Mouse (Mus musculus) midbrain, embryonic 12.5 days (tissue): ENCODE results near the gene Fmr1nb. TPM values are rescaled to one million over a fixed set of nuclear protein-coding genes. Genes with fewer than 3 reads are reported as not detected.
"Not testable (repeated sequence)": the region's sequence is repeated elsewhere in the genome, so short reads cannot be mapped to it uniquely, and the experiment has no call there.

Experiments
- ATAC-seq: fragments of 200-750 bp; cut with Nextera tagmentation; 2 replicates; pipeline ENCODE4 v1.8.0; 2017; ENCODE audit warnings: low read depth, moderate TSS enrichment, moderate library complexity; ENCODE audit not compliant: low FRiP score
- H3K27ac ChIP-seq: fragments of 300-500 bp; sonication (generic); replicated peaks from 2 replicates; pipeline ENCODE4 v1.5.1; 2016; ENCODE audit warnings: mild to moderate bottlenecking
- H3K27me3 ChIP-seq: fragments of 300-500 bp; sonication (generic); 2 replicates; pipeline ENCODE4 v1.6.1; 2016; ENCODE audit warnings: mild to moderate bottlenecking
- H3K36me3 ChIP-seq: fragments of 300-500 bp; sonication (generic); 2 replicates; pipeline ENCODE4 v1.6.1; 2016
- H3K4me1 ChIP-seq: fragments of 300-500 bp; sonication (generic); 2 replicates; pipeline ENCODE4 v1.6.1; 2016
- H3K4me2 ChIP-seq: fragments of 300-500 bp; sonication (generic); replicated peaks from 2 replicates; pipeline ENCODE4 v1.6.1; 2016; ENCODE audit warnings: mild to moderate bottlenecking, moderate library complexity
- H3K4me3 ChIP-seq: fragments of 300-500 bp; sonication (generic); 2 replicates; pipeline ENCODE4 v1.5.1; 2016; ENCODE audit warnings: mild to moderate bottlenecking
- H3K9ac ChIP-seq: fragments of 300-500 bp; sonication (generic); replicated peaks from 2 replicates; pipeline ENCODE4 v1.6.1; 2016; ENCODE audit warnings: mild to moderate bottlenecking, moderate library complexity
- H3K9me3 ChIP-seq: fragments of 300-500 bp; sonication (generic); 2 replicates; pipeline ENCODE4 v1.6.1; 2016; ENCODE audit warnings: mild to moderate bottlenecking
- WGBS: fragments of 180-500 bp; shearing (Covaris S2); methylation state at CpG from one replicate; pipeline ENCODE4 v1.1.7; 2016; 5-methylcytosine and 5-hydroxymethylcytosine counted together
- polyA plus RNA-seq: library from polyadenylated mRNA; unstranded; fragments of >200 nt; fragmentation: Nextera tagmentation; extraction: Ambion mirVana; gene quantifications from 2 replicates; pipeline ENCODE4 v1.2.1, GENCODE M21; 2016

Fmr1nb gene
- polyA plus RNA-seq: 0.47 TPM in 1 of 2 replicates, not detected in the other

DNA sequence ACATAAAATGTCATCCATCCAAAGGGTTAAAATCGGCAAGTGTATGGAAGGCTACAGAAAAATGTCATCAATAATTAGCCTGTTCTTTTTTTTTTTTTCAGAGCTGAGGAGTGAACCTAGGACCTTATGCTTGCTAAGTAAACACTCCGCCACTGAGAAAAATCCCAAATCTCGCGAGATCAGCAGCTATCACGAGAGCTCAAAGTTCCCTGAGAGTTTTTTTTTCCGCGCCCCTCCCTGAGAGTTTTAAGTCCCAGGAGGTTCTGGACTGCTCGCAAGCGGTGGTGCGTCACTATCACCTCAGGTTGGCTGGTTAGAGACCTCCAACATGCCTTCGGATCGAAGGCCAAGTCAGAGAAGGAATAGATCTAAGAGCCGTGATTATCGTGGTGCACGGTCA, at the start of gene Fmr1nb:
Fmr1nb (plus strand) TSS at position 234 of the 400 bp plus-strand sequence.
- Histone ChIP-seq H3K27me3 (no peaks in the 10 kb centered on the region), H3K4me3 (no peak within 1 kb of the TSS), H3K27ac (no peak within 1 kb of the TSS), H3K9me3 (0 out of 2 replicates have a peak, but pooled peaks cover 2% of the 10 kb centered on the region), H3K36me3 (no peaks in the 10 kb centered on the region), H3K4me1 (no peaks in the 10 kb centered on the region), H3K9ac (no peak within 1 kb of the TSS), H3K4me2 (no peak within 1 kb of the TSS)
- 85% methylated on average over 15 of the region's 15 CpGs for WGBS
- ATAC-seq: no peak

GRCm38 (mm10) chrX:68736902-68737301, 24.7 kb upstream of the Fmr1nb start:
- no peak overlapping the region for H3K4me3 ChIP-seq
- H3K9ac ChIP-seq: no peak overlapping the region
- no peaks in the 10 kb centered on the region for H3K9me3 ChIP-seq
- 52% methylated on average over 1 of the region's 1 CpGs for WGBS
- ATAC-seq: no peak
- H3K4me1 ChIP-seq: no peaks in the 10 kb centered on the region
- no peaks in the 10 kb centered on the region for H3K27me3 ChIP-seq
- no peak overlapping the region for H3K27ac ChIP-seq
- H3K36me3 ChIP-seq: no peaks in the 10 kb centered on the region
- no peak overlapping the region for H3K4me2 ChIP-seq

DNA sequence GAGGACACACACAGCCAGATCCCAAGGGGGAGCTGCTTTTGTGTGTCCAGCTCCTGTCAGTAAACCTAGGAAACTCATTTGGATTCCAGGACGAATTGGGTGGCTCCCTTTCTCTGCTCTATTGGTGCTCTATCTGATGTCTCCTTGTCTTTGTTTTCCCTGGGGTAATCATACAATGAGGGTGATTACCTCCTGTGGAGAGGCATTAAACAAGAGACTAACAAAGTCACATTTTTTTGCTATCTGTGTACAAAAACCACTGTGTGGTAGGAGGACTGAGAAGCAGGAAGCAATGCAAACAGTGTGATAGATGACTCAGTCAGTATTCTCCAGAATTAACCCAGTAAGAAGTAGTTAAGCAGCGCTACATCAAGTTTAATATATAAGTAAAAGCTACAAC, 21.6 kb upstream of the Fmr1nb start:
- no peaks in the 10 kb centered on the region for H3K36me3 ChIP-seq
- no peak for ATAC-seq
- WGBS: 51% methylated on average over 2 of the region's 2 CpGs
- no peak overlapping the region for H3K9ac ChIP-seq
- no peak overlapping the region for H3K4me2 ChIP-seq
- no peaks in the 10 kb centered on the region for H3K27me3 ChIP-seq
- H3K27ac ChIP-seq: no peak overlapping the region
- H3K4me1 ChIP-seq: no peaks in the 10 kb centered on the region
- H3K9me3 ChIP-seq: no peaks in the 10 kb centered on the region
- no peak overlapping the region for H3K4me3 ChIP-seq

GRCm38 (mm10) chrX:68820449-68820848, 58.8 kb downstream of the Fmr1nb start:
- not testable (repeated sequence) for H3K9ac ChIP-seq, H3K9me3 ChIP-seq, H3K4me1 ChIP-seq, H3K27me3 ChIP-seq, H3K4me3 ChIP-seq, H3K27ac ChIP-seq, H3K36me3 ChIP-seq
- H3K4me2 ChIP-seq: peak overlapping the region; percentile 42
- peak; percentile 29; the same call in 1 of the 2 replicates for ATAC-seq
- 31% methylated on average over 2 of the region's 2 CpGs for WGBS

GRCm38 (mm10) chrX:68821059-68821458, 59.4 kb downstream of the Fmr1nb start, which contains the start of gene Gm14698:
Gene Gm14698, plus strand, starts transcription at chrX:68821093.
- Histone ChIP-seq H3K4me3 (peak within 1 kb of the TSS; percentile 35), H3K9ac (0 out of 2 replicates have a peak within 1 kb of the TSS, but pooled peaks have one; percentile 4), H3K4me2 (peak within 1 kb of the TSS; percentile 42)
- not testable (repeated sequence) for H3K4me1 ChIP-seq, H3K36me3 ChIP-seq, H3K27me3 ChIP-seq, H3K9me3 ChIP-seq, H3K27ac ChIP-seq
- 20% methylated on average over 30 of the region's 36 CpGs for WGBS
- peak; percentile 93 for ATAC-seq

- Histone ChIP-seq H3K9me3 (no peaks in the 10 kb centered on the region), H3K36me3 (no peaks in the 10 kb centered on the region), H3K4me3 (no peak overlapping the region), H3K27ac (no peak overlapping the region), H3K27me3 (no peaks in the 10 kb centered on the region), H3K9ac (no peak overlapping the region), H3K4me1 (no peaks in the 10 kb centered on the region), H3K4me2 (no peak overlapping the region)
- peak; percentile 63; the same call in 1 of the 2 replicates for ATAC-seq
- 33% methylated on average over 5 of the region's 5 CpGs for WGBS
These were observed 78.2 kb downstream of the Fmr1nb start for GRCm38 (mm10) chrX:68839548-68840444.

Other genes with a start within 250 kb of the Fmr1nb start
- gene Fmr1, start 83.3 kb upstream of the Fmr1nb start, polyA plus RNA-seq: 74.2 and 80.5 TPM in 2 replicates
- 2.6 and 3.1 TPM in 2 replicates for gene Gm14698, start 59.3 kb downstream of the Fmr1nb start, polyA plus RNA-seq
- gene Gm6812, start 131.2 kb downstream of the Fmr1nb start, polyA plus RNA-seq: not detected in 2 replicates